ENCODE assay signal across 21 mouse cellular contexts in genomic region chr16:31148891-31149290, GRCm38 (mm10).
"Had no signal": no experiment of that assay in that cellular context is flagged by ENCODE, and none has a peak within 500 bp of the region (broad histone marks: within the 10 kb centered on the region; RNA-seq: fewer than 3 reads in every experiment).

No protein-coding gene starts in this region.

- DNase-seq: lung, adult 2 months; lung, postnatal 14 days; lung, postnatal 36 days; midbrain, embryonic 14.5 days; retina, postnatal 1 day; right cerebral cortex, adult 18-20 months; right cerebral cortex, postnatal 25 days; right cerebral cortex, postnatal 4 days; spleen, adult 18-20 months; thymus, adult 18-20 months; thymus, postnatal 14 days; thymus, postnatal 36 days had no signal

- H3K36me3 ChIP-seq: neural tube, embryonic 12.5 days had no signal

- H3K4me2 ChIP-seq: lung, embryonic 15.5 days; midbrain, embryonic 12.5 days; neural tube, embryonic 12.5 days had no signal

- H3K9ac ChIP-seq: liver, embryonic 14.5 days; lung, embryonic 15.5 days; midbrain, embryonic 12.5 days; neural tube, embryonic 12.5 days had no signal

- H3K9me3 ChIP-seq: lung, embryonic 15.5 days; midbrain, embryonic 10.5 days; midbrain, embryonic 12.5 days; neural tube, embryonic 12.5 days had no signal

- H3K4me3 ChIP-seq: lung, embryonic 15.5 days; midbrain, embryonic 10.5 days; midbrain, embryonic 12.5 days; myocyte; neural tube, embryonic 12.5 days had no signal

- ATAC-seq: lung, postnatal 0 days; midbrain, embryonic 16.5 days had no signal

- H3K27me3 ChIP-seq: lung, embryonic 15.5 days; midbrain, embryonic 12.5 days; neural tube, embryonic 12.5 days had no signal

- H3K4me1 ChIP-seq: lung, embryonic 15.5 days; midbrain, embryonic 10.5 days; midbrain, embryonic 12.5 days; neural tube, embryonic 12.5 days had no signal

- H3K27ac ChIP-seq: liver, embryonic 14.5 days; lung, embryonic 15.5 days; macrophage; midbrain, embryonic 10.5 days; midbrain, embryonic 12.5 days; neural tube, embryonic 12.5 days had no signal
